Mouse (Mus musculus): ENCODE results near the gene Speer2. TPM values are rescaled to one million over a fixed set of nuclear protein-coding genes. Genes with fewer than 3 reads are reported as not detected.

Gene Speer2
- polyA plus RNA-seq (2016; fragmentation: Nextera tagmentation; extraction: Ambion mirVana) = not detected in 2 replicates

DNA sequence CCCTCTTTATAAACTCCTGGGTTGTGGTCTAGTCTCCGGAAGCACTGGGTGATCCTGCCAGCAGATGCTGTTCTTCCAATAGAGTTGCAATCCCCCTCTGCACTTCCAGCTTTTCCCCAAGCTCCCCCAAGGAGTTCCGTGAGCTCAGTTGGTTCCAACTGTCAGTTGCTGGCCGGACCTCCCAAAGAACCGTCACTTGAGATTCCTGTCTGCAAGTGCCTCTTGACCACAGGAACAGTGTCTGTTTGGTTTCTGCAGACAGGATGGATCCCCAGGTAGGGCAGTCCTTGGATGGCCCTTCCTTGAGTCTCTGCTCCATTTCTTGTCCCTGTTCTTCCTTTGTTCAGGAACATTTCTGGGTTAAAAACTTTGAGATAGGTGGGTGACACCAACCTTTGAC lies at the start of gene Speer2:
Gene Speer2, minus strand, starts transcription at position 101 of the 400 bp plus-strand sequence.
- Histone ChIP-seq H3K36me3 (no peaks in the 10 kb centered on the region), H3K27ac (no peak within 1 kb of the TSS), H3K4me1 (replicated peaks) (no peaks in the 10 kb centered on the region), H3K27me3 (no peaks in the 10 kb centered on the region), H3K4me3 (replicated peaks) (no peak within 1 kb of the TSS), H3K9me3 (no peaks in the 10 kb centered on the region), H3K9ac (replicated peaks) (no peak within 1 kb of the TSS), H3K4me2 (no peak within 1 kb of the TSS)
- WGBS = 91% methylated on average over 4 of the region's 4 CpGs
- ATAC-seq (ENCODE audit: insufficient number of reproducible peaks, insufficient read depth, low FRiP score, low TSS enrichment, low read depth) = no peak

GRCm38 (mm10) chr16:69904303-69904702 lies 40.8 kb upstream of the Speer2 start:
- Histone ChIP-seq H3K27me3 (no peaks in the 10 kb centered on the region), H3K4me1 (replicated peaks) (no peaks in the 10 kb centered on the region), H3K9ac (replicated peaks) (no peak overlapping the region), H3K36me3 (no peaks in the 10 kb centered on the region), H3K9me3 (no peaks in the 10 kb centered on the region), H3K4me3 (replicated peaks) (no peak overlapping the region), H3K27ac (no peak overlapping the region), H3K4me2 (no peak overlapping the region)
- no peak for ATAC-seq (ENCODE audit: insufficient number of reproducible peaks, insufficient read depth, low FRiP score, low TSS enrichment, low read depth)

DNA sequence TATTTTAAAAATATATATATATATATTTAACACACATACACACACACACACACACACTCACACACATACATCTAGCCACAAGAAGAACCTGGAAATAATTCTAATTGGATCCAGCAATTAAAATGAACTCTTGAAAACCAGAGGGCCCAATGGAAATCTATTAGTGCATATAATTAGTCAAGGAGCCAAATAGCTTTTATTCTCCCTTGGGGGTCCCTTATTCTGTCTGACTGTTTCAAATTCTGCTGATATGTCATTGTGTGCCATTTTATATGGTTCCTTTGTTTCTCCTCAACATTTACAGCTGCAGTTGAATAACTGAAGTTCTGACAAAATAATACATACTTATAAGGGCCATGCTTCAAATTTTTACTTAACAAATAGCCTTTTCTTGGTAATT lies 17.2 kb upstream of the Speer2 start:
- no peak for ATAC-seq (ENCODE audit: insufficient number of reproducible peaks, insufficient read depth, low FRiP score, low TSS enrichment, low read depth)
- no peaks in the 10 kb centered on the region for H3K9me3 ChIP-seq
- H3K9ac ChIP-seq (replicated peaks) = no peak overlapping the region
- H3K27me3 ChIP-seq = no peaks in the 10 kb centered on the region
- no peaks in the 10 kb centered on the region for H3K36me3 ChIP-seq
- H3K4me3 ChIP-seq (replicated peaks) = no peak overlapping the region
- H3K4me1 ChIP-seq (replicated peaks) = no peaks in the 10 kb centered on the region
- H3K27ac ChIP-seq = no peak overlapping the region
- no peak overlapping the region for H3K4me2 ChIP-seq

GRCm38 (mm10) chr16:69836628-69837027 lies 26.9 kb downstream of the Speer2 start:
- ATAC-seq (ENCODE audit: insufficient number of reproducible peaks, insufficient read depth, low FRiP score, low TSS enrichment, low read depth) = no peak
- no peaks in the 10 kb centered on the region for H3K4me1 ChIP-seq (replicated peaks)
- H3K36me3 ChIP-seq = no peaks in the 10 kb centered on the region
- no peak overlapping the region for H3K9ac ChIP-seq (replicated peaks)
- H3K27me3 ChIP-seq = no peaks in the 10 kb centered on the region
- 82% methylated on average over 2 of the region's 2 CpGs for WGBS
- H3K27ac ChIP-seq = no peak overlapping the region
- no peak overlapping the region for H3K4me3 ChIP-seq (replicated peaks)
- no peaks in the 10 kb centered on the region for H3K9me3 ChIP-seq
- H3K4me2 ChIP-seq = no peak overlapping the region

DNA sequence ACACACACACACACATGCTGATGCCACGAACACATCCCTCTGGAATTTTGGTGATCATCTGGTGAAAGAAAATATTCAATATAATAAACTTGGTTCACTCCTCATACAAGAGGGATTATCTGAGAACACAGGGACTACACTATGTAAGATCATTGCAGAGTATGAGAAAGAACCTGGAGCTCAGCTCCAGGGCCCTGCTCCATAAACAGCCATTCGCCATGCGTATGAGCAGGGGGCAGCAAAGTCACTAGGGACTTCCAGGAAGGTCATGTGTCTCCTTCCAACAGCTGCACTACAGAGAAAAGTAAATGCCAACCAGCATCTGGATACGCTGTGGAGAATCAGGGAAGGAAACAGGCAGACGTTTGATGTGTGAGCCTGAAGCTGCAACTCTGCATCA lies 49.9 kb downstream of the Speer2 start:
- ATAC-seq (ENCODE audit: insufficient number of reproducible peaks, insufficient read depth, low FRiP score, low TSS enrichment, low read depth) = 0 out of 2 replicates have a peak, but pooled peaks have one; percentile 20
- 46% methylated on average over 5 of the region's 5 CpGs for WGBS
- H3K27ac ChIP-seq = no peak overlapping the region

More for the DNA sequence above, 49.9 kb downstream of the Speer2 start:
- Histone ChIP-seq H3K9me3 (no peaks in the 10 kb centered on the region), H3K9ac (replicated peaks) (no peak overlapping the region), H3K4me1 (replicated peaks) (no peaks in the 10 kb centered on the region), H3K27me3 (no peaks in the 10 kb centered on the region), H3K4me2 (no peak overlapping the region), H3K36me3 (no peaks in the 10 kb centered on the region), H3K4me3 (replicated peaks) (no peak overlapping the region)

Measured in limb, embryonic 12.5 days (tissue).